Mouse (Mus musculus) brain, adult 10 weeks (tissue): Measurements from ENCODE around the gene Gm8926. TPM values are rescaled to one million over a fixed set of nuclear protein-coding genes. Genes with fewer than 3 reads are reported as not detected.

ENCODE experiments used
- polyA plus RNA-seq: library from polyadenylated mRNA; stranded (reverse); fragments of 350-450 nt; fragmentation: Illumina TruSeq; extraction: RNeasy Lipid Tissue Mini Kit (QIAGEN cat#74804); gene quantifications from one replicate; pipeline ENCODE4 v1.2.3, GENCODE M21; 2015; ENCODE audit warnings: low read depth, low replicate concordance

Gm8926 gene
- polyA plus RNA-seq, result not detected

GRCm38 (mm10) chr5:11770248-11770647 is at the start of gene Gm8926:
Gene Gm8926, plus strand, starts transcription at chr5:11770548.

Other genes starting within 250 kb of the Gm8926 start
- gene Gm6460, start 175.6 kb upstream of the Gm8926 start, polyA plus RNA-seq, result not detected
- gene Gm8922, start 88.6 kb upstream of the Gm8926 start, polyA plus RNA-seq, result not detected
- not detected for gene Gm6465, start 75.0 kb downstream of the Gm8926 start, polyA plus RNA-seq
- not detected for gene 4933402N22Rik, start 147.5 kb downstream of the Gm8926 start, polyA plus RNA-seq